Mouse (Mus musculus) T-cell, adult 2 months (primary cell): ENCODE measurements around the gene Eif6.
A peak's percentile ranks its signal among the peaks of the same experiment; 100 is the strongest.
"Not testable (repeated sequence)": the region's sequence is repeated elsewhere in the genome, so short reads cannot be mapped to it uniquely, and the experiment has no call there.

Source experiments
- DNase-seq: peaks from one replicate; pipeline ENCODE4 v3.0.0; 2022; ENCODE audit warnings: low spot score

Gene Eif6

GRCm38 (mm10) chr2:155826630-155827424 lies at the start of gene Eif6:
Gene Eif6 (minus strand): TSS chr2:155826925.
- DNase-seq: peak; percentile 85

- DNase-seq: no peak
Observed at GRCm38 (mm10) chr2:155873636-155874035, 46.9 kb upstream of the Eif6 start.

- no peak for DNase-seq
Observed at GRCm38 (mm10) chr2:155872930-155873507, 46.3 kb upstream of the Eif6 start.

- no peak for DNase-seq
Observed at GRCm38 (mm10) chr2:155872486-155872885, 45.8 kb upstream of the Eif6 start.

GRCm38 (mm10) chr2:155869772-155870171 lies 43.0 kb upstream of the Eif6 start:
- no peak for DNase-seq

GRCm38 (mm10) chr2:155868320-155868719 lies 41.6 kb upstream of the Eif6 start:
- DNase-seq: no peak

GRCm38 (mm10) chr2:155863301-155863867 lies 36.7 kb upstream of the Eif6 start:
- DNase-seq: no peak

GRCm38 (mm10) chr2:155862573-155863300 lies 36.0 kb upstream of the Eif6 start:
- DNase-seq: no peak

- no peak for DNase-seq
Observed at GRCm38 (mm10) chr2:155861581-155861980, 34.9 kb upstream of the Eif6 start.

GRCm38 (mm10) chr2:155860102-155860501 lies 33.4 kb upstream of the Eif6 start:
- no peak for DNase-seq

- no peak for DNase-seq
Observed at GRCm38 (mm10) chr2:155852536-155852935, 25.8 kb upstream of the Eif6 start.

GRCm38 (mm10) chr2:155850120-155850519 lies 23.4 kb upstream of the Eif6 start:
- DNase-seq: no peak

GRCm38 (mm10) chr2:155849464-155849863 lies 22.7 kb upstream of the Eif6 start:
- DNase-seq: no peak

- DNase-seq: peak; percentile 66
Observed at GRCm38 (mm10) chr2:155848291-155848690, 21.6 kb upstream of the Eif6 start.

- no peak for DNase-seq
Observed at GRCm38 (mm10) chr2:155846930-155847329, 20.2 kb upstream of the Eif6 start.

- DNase-seq: no peak
Observed at GRCm38 (mm10) chr2:155838961-155839360, 12.2 kb upstream of the Eif6 start.

- DNase-seq: no peak
Observed at GRCm38 (mm10) chr2:155837961-155838360, 11.2 kb upstream of the Eif6 start.

- DNase-seq: no peak
Observed at GRCm38 (mm10) chr2:155834732-155835131, 8.0 kb upstream of the Eif6 start, which contains the start of gene Fam83c. Gene Fam83c (minus strand): TSS chr2:155834854.

- DNase-seq: not testable (repeated sequence)
Observed at GRCm38 (mm10) chr2:155832087-155832486, 5.4 kb upstream of the Eif6 start.

- no peak for DNase-seq
Observed at GRCm38 (mm10) chr2:155831302-155831701, 4.6 kb upstream of the Eif6 start.

GRCm38 (mm10) chr2:155830841-155831240 lies 4.1 kb upstream of the Eif6 start:
- DNase-seq: no peak

- peak; percentile 40 for DNase-seq
Observed at GRCm38 (mm10) chr2:155825904-155826629, 658 bp downstream of the Eif6 start.
